Mouse (Mus musculus) heart, adult 9 months (tissue): ENCODE data around the gene Med7.
"Not testable (repeated sequence)": the region's sequence is repeated elsewhere in the genome, so short reads cannot be mapped to it uniquely, and the experiment has no call there.

Experiments
- DNase-seq, 2 experiments: peaks; one replicate each; pipeline ENCODE4 v3.0.0; 2022; ENCODE audit warnings: low spot score in 2 of 2

Gene Med7

DNA sequence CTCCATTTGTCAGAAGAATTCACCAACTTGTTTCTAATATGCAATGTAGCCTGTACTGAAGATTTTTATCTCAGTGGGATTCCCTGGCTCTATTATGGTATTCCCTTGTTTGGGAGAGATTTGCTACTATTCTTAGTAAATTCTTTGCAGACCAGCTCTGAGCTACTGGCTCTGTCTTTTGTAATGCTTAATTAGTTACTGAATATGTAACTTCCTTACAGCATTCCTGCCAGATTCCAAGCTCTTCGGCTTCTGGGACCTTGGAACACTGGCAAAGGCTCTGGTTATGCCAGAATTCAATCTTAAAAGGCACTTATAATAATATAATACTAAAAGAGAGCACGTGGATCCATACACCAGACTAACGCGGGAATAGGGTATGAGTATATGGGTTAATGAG, 8.6 kb upstream of the Med7 start:
- DNase-seq: not testable (repeated sequence)

DNA sequence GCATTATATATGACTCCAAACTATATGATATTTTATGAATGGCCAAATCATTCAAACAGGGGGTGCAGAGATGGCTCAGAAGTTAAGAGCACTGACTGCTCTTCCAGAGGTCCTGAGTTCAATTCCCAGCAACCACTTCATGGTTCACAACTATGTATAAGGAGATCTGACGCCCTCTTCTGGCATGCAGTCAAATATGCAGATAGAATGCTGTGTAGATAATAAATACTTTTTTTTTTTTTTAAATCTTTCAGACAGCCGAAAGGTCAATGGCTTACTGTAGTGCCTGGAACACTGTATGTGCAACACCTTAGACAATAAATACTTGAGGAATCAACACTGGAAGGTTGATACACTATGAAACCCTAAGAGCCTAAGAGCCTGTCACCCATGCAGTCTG, 6.6 kb upstream of the Med7 start:
- no peak for DNase-seq

DNA sequence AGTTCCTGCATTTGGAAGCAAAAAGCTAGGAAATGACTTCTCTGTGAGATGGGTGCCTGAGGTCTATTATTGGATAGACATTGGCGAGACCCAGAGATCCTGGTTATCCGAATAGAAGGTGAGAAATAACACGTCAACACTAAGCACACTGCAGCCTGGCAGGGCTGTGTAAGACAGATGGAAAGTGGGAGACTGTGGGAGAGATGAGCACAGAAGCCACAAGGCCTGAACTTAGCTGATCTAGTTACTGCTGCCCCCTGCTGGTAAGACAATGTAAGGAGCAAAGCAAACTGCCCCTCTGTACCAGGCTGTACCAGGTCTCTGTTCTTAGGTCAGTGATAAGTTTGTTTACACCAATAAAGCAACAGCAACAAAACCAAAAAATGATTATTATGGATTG, 5.6 kb upstream of the Med7 start:
- peak; percentile 18 to 51 for DNase-seq

GRCm38 (mm10) chr11:46435363-46435762, 1.4 kb upstream of the Med7 start:
- no peak for DNase-seq

GRCm38 (mm10) chr11:46437459-46438000, 805 bp downstream of the Med7 start:
- DNase-seq: no peak

DNA sequence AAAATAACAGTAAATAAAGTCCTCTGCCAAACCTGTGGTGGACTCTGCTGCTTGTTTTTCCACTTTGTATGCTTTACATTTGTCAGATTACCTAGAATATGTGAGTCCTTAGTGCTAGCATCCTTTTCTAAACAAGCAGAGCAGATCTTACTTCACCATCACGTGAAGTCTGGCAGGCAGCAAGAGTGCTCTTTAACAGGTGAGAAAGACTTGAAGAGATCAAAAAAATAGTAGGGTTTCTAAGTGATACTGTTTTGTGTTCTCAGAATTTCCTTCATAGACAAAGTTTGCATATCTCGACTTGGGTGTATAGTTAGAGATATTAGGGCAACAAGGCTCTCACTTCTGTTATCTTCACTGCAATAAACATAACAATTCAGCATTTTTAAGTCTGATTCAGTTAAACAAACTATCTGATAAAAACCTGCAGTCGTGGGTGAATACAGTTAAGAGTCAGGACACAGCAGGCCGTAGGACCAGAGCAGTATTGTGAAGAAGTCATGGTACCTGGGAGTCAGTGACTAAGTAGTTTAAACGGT, 2.3 kb downstream of the Med7 start:
- no peak for DNase-seq

GRCm38 (mm10) chr11:46441774-46442173, 5.0 kb downstream of the Med7 start:
- no peak for DNase-seq

GRCm38 (mm10) chr11:46443152-46443551, 6.4 kb downstream of the Med7 start:
- no peak for DNase-seq

DNA sequence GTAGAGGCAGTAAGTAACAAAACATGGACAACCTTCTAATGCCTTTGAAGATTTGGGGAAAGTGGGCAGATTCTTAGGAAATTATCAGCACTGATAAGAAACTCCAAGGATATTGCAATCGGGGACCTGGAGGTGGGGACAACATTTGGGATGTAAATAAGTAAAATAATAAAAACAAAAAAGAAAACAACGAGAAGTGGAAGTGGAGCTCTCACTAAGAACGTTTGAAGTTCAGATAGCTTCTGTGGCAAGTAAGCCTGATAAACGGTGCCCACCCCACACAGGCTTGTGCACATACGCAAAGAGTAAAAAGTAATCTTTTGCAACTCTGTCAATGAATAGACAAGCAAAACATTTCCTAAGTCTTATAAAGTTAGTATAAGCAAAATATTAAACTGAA, 7.3 kb downstream of the Med7 start:
- DNase-seq: no peak

- DNase-seq: no peak
Measured at GRCm38 (mm10) chr11:46446150-46446549, 9.4 kb downstream of the Med7 start.

- DNase-seq: no peak
Measured at GRCm38 (mm10) chr11:46447644-46448484, 11.1 kb downstream of the Med7 start.

GRCm38 (mm10) chr11:46449461-46450080, 12.8 kb downstream of the Med7 start:
- DNase-seq: peak; percentile 17 to 35

DNA sequence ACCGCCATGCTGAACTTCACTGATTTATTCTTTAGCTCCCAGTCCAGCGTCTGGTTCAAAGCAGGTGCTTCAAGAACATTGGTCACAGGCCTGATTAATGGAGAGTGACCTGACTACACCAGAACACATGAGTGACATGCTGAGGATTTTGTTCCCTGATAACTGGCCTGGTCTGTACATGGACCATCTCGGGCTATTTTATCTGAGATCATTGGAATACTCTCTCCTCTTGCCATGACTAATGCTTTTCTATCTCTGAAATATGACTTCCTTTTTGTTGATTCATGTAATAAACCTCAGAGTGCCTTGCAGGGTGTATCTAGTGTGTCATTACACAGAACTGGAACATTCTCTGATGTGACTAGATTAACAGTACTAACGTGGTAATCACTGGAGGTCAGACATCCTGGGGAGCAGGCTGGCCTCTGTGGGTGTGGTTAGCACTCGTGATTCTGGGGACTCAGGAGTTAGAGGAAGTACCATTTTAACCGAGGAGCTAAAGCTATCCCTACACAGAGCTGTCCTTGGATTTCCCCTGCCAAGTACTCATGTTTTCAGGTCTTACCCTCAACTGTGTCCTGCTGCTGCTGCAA, 17.8 kb downstream of the Med7 start, which contains the start of gene Havcr2:
Gene Havcr2, plus strand, starts transcription at position 483 of the 593 bp plus-strand sequence.
- DNase-seq: peak; percentile 2 to 14

- DNase-seq: no peak
Measured at GRCm38 (mm10) chr11:46459960-46460359, 23.2 kb downstream of the Med7 start.

DNA sequence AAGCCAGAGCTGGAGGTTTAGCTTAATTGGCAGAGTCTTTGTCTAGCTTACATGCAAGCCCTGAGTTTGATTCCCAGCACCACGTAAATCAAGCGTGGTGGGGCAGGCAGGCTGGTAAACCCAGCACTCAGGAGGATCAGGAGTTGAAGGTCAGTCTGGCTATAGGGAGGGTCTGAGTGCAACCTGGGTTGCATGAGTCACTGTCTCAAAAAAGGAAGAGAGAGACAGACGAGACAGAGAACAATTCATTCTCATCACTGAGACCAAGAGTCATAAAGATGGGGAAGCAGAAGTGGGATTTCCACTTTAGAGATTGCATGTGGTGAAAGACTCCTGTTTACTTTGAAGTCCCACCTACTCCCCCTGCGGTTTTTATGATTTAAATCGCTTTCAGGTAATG, 24.6 kb downstream of the Med7 start:
- no peak for DNase-seq

GRCm38 (mm10) chr11:46461931-46462330, 25.2 kb downstream of the Med7 start:
- DNase-seq: no peak

- DNase-seq: no peak
Measured at GRCm38 (mm10) chr11:46466878-46467277, 30.2 kb downstream of the Med7 start.

DNA sequence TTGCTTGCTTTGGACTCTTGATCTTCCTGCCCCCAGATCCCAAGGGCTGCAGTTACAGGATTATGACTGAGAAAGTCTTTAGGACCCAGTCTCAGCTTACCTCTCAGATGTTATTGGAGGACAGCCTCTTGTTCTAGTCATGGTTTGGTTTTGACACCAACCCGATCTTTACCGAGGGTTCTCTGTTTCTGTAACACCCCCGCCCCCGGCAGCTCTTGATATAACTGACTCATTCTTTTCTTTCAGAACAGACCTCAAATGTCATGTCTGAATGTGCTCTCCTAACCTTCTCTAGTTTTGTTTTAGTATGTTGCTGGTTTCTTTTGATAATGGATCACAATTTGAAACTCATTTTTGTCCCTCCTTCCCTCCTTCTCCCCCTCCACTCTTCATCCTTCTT, 37.5 kb downstream of the Med7 start:
- no peak for DNase-seq

- no peak for DNase-seq
Measured at GRCm38 (mm10) chr11:46479311-46479710, 42.6 kb downstream of the Med7 start.

- DNase-seq: peak; percentile 6 to 33
Measured at GRCm38 (mm10) chr11:46480517-46480916, 43.8 kb downstream of the Med7 start.

DNA sequence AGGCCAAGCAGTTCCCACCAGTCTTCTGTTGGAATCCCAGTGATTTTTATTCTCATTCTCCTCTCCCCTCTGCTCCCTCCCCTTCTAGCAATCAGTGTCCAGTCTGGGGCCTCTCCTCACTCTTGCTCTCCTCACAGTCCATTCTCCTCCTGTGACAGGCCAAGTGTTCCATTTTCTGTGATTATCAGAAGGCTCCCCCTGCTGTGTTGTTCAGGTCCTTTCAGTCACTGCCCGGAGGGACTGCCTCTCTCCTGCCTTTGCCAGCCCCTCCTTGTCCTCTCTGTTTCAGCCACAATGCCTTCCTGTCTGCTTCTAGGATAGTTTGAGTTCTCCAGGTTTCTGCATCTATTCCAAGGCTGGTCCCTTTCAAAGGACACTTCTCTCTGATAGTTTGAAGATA, 51.5 kb downstream of the Med7 start:
- peak in 1 of 2 experiments; percentile 3 for DNase-seq

DNA sequence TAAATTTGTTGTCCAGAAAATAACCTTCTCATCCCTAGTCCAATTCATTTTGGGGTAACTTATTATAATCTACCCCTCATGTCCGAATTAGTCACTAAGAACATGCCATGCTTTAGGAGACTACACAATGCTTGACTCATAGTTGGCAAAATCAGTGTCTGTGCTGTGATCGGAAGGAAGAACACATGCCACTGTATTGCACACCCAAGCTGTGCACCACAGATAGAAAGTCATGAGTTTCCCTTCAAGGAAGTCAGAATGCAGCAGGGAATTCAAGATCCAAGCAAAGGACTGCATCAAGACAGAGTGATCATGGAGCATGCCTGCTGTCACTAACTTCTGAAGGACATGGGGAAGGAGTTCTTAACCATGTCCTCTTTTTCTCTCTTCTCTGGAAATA, 51.9 kb downstream of the Med7 start:
- DNase-seq: no peak
